Mouse (Mus musculus) adrenal gland, adult (tissue): Measurements from ENCODE around the gene Degs2.
"Not testable (repeated sequence)": the region's sequence is repeated elsewhere in the genome, so short reads cannot be mapped to it uniquely, and the experiment has no call there.

Experiments used
- DNase-seq, 2 experiments: peaks; one replicate each; pipeline ENCODE4 v3.0.0; 2022 to 2023; ENCODE audit warnings: low spot score in 1 of 2; ENCODE audit not compliant: inconsistent age in 2 of 2

Degs2 gene

DNA sequence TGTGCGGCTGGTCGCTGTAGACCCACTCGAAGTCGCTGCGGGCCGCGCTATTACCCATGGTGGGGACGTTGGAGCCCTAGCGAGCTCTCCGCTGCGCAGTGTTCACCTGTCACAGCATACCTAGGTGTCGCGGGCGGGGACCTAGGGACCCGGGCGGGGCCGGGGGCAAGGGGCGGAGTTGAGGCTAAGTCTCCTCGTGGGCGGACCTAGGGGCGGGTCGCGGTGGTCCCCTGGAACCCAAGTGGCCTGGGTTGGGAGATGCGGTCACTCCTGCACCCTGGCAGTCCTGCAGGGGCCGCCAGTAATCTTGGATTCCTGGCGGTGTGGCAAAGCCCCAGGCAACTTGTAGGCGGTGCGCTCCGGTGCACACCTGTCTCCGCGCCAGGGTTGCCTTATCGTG lies at the start of gene Degs2:
Degs2 (minus strand) TSS at position 131 of the 400 bp plus-strand sequence.
- no peak for DNase-seq

DNA sequence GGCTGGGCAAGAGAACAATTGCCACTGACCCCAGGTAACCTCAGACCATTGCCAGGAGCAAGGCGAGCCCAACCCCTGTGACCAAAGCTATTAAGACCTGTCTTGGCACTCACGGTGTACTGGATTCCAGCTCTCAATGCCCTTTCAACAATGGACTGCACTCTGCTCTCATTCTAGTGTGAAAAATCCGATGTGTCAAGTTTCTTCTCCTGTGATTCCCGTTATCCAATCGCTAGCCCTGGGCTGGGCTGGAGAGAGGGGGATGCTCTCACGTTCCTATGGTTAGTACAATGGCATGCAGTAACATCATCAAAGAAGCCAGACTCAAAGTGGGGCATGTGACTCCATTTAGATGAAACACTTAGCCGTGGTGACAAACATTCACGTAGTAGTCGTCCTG lies 49.7 kb upstream of the Degs2 start:
- DNase-seq, result no peak

DNA sequence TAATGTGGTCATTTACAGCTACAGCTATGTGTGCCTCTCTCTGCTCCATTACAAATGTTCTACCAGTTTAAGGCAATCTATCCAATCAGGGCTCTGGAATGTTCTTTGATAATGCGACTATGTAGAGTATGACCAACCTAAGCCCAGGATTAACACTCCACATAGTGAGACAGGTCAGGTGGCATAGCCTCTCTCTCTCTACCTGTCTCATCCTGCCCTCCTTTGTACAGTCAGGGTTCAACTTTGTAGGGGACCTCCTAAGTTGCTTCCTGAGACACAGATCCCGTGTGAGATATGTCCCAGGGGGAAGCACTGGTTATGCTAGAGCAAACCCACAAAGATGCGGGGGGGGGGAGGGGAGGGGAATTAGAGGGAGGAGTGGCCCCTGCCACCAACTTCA lies 48.1 kb upstream of the Degs2 start:
- DNase-seq, result no peak

DNA sequence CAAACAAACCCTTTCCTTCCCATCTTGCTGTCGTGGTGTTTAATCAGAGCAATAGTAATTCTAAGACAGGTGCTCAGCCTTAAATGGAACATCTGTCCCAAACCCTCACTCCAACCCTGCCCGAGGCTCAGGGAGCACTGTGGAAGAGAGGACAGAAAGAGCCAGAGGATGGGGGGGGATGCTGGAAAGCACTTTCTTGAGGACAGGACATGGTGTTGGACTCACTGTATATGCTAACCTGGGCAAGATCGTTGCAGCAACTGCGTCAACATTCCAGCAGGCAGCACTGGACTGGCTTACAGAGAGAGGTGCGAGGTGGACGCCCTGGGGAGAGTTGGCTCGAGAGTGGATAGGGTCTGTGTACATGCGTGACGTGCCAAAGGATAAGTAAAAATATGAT lies 47.3 kb upstream of the Degs2 start:
- DNase-seq, result no peak

DNA sequence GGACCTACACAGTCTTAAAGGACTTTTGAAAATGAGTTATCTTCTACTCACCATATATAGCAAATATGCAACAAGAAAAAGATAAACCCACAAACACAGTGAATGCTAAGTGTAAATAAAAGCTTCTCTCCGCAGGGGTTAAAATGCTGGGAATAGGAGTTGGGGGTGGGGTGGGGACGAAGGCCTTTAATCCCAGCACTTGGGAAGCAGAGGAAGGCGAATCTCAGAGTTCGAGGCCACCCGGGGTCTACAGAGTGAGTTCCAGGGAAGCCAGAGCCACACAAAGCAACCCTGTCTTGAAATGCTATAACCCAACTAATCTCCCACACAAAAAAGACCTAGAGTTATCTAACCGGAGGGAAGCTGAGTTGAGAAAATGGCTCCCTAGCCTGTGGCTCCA lies 46.9 kb upstream of the Degs2 start:
- no peak for DNase-seq

DNA sequence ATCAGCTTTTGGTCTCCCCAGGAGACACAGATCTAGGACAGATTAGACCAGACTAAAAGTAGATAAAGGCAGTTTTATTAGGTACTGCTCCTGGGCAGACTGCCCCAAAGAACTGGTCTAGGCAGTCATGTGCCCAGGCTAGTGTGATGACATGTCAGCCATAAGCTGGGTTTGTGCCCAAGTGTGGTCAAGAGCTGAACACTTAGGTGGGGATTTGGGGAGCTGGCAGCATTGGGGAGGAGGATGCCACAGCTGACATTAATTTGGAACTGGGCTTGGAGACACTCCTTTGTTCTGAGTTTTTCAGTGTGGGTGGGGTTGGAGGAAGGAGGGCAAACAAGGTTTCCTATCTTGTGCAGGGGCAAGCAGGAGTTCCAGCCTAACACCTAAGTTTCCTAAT lies 43.9 kb upstream of the Degs2 start:
- no peak for DNase-seq

DNA sequence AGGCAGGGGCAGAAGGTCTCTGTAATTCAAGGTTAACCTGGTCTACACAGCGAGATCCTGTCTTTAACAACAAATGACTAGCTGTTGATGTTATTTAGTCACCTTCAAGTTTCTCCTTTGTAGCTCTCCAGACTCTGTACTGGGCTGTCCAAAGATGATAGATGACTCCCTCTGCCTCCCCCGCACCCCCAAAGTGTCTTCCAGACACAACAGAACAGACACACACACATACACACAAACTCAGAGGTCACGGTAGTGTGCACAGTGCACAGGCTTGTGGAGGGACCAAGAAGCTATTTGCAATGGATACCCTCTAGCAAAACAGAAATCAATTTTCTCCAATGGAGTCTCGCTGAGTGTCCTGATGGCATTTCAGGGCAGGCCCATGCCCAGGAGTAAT lies 40.1 kb upstream of the Degs2 start:
- DNase-seq, result no peak

DNA sequence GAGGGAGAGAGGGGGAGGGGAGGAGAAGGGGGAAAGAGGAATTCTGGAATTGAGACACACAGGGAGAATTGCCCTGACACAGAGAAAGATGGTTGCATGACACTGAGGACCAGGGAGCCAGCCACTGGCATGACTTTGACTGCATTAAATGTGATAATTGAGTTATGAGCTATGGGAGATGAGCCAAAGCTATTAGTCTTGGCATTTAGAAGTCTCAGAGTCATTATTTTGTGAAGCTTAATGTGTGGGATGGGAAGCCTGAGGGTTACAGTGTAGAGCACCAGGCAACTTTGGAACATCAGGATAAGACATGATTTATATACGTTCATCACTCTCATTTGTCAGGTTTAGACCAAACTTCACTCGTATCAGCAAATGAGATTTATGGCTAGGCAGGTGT lies 39.4 kb upstream of the Degs2 start:
- DNase-seq, result no peak

DNA sequence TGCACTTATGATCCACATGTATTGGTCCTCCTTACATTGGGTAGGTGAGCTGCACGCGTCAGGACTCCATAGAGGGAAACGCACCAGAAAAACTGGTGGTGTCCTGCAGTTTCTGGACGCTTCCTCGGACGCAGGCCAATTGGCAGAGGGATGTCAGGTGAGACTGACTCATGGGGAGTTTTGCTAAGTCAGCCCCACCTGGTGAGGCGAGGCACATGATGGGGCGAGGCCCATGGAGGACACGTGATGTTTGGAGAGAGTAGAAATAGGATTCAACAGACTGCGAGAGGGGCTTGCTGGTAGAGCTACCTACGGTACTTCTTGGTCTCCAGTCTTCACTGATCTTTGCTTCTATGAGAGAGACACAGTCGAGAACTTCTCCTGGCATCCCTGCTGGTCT lies 36.6 kb upstream of the Degs2 start:
- DNase-seq, result no peak

DNA sequence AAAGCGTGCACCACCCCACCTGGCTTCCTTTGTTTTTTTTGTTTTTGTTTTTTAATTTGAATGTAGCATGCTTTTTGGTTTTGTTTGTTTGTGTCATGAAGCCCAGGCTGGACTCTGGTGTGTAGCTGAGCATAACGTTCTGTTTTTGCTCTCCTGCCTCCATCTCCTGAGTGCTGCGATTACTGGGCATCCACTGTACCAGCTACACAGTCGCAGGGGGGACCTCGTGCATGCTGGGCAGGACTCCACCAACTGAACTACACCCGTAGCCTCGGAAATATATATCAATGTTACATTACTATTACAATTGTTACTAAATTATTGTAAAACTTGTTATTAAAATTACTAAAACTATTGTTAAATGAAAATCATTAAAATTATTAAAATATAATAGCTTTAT lies 35.7 kb upstream of the Degs2 start:
- no peak for DNase-seq

DNA sequence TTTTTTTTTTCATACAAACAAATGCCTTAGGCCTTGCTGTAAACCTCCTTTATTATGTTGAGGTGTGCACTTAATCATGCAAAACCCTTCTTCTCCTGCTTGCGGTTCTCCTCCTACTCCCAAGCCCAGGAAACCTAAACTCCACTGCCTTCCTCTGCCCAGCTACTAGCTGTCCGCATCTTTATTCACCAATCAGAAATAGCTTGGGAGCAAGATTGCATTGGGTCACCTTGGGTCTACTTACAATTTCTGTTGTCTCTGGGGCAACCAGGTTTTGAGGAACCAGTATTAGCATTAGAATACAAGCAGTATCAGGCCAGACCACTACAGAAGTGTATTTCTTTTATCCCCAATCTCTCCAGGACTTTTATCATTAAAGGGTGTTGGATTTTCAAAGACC lies 32.3 kb upstream of the Degs2 start:
- DNase-seq, result no peak

DNA sequence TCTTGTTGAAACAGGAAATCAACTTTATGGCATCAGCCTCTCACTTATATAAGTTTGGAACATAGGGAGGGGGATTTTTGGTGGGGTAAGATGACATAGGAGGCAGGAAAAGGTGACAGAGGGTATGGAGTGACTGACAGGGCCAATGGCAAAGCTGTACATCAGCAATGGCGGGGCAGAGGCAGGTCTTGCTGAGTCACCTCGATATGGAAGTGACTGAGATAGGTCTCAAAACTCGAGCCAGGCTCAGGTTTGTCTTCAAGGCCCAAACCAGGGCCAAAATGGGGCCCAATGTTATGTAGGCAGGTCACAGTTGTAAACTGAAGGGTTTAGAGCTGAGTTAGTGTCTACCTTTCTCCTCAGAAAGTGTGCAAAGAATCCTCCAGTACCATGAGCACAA lies 21.7 kb upstream of the Degs2 start:
- no peak for DNase-seq

DNA sequence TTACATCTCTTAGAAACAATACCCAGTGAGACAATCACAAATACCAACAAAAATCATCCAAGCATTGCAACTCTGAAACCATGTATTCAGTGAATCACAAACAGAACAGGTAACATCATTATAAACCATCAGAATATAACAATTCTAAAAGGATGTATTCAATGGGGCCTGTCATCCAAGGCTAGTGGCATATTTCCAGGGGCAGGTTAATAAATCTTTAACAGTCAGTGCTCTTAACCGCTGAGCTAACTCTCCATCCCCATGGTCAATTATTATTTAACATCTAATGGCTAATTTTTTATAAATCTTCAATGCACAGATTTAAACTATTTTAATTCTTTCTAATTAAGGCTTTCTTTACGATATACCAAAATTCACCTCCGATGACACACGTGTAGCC lies 20.3 kb upstream of the Degs2 start:
- DNase-seq, result no peak

DNA sequence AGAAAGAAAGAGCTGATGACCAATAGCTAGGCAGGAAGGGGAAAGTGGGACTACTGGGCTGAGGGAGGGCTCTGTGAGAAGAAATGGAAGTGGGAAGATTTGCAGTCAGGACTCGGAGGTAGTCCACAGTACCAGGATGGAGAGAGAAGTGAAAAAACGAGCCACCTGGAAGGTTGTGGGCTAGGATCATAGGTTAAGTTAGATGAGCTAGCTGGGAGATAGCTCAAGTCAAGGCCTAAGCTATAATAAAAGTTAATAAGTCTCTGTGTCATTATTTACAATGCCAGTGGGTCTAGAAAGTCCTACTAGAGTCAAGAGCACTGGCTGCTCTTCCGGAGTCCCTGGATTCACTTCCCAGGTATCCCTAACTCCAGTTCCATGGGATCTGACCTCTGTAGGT lies 16.4 kb upstream of the Degs2 start:
- no peak for DNase-seq

DNA sequence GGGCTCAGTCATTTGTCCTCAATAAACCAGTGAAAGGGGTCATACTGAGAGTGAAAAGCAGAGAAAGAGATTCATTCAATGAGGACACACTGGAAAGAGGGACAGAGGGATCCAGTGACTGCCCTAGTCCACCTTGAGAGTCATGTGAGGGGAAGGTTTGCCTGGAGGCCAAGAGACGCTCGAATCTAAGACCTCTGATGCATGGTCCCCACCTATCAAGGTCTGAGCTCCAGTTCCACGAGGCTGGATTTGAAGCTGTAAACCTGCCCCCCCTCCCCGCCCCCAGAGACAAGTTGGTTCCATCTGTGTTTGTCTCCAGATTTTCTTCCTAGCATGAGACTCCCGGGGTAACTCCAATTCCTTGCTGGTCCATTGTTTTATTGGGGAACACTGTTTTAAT lies 13.7 kb upstream of the Degs2 start:
- no peak for DNase-seq

DNA sequence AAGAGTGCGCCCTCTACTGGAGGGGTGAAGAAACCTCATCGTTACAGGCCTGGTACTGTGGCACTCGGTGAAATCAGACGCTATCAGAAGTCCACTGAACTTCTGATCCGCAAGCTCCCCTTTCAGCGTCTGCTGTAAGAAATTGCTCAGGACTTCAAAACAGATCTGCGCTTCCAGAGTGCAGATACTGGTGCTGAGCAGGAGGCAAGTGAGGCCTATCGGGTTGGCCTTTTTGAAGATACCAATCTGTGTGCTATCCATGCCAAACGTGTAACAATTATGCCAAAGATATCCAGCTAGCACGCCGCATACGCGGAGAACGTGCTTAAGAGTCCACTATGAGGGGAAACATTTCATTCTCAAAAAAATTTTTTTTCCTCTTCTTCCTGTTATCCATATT lies 11.9 kb upstream of the Degs2 start:
- DNase-seq, result not testable (repeated sequence)

DNA sequence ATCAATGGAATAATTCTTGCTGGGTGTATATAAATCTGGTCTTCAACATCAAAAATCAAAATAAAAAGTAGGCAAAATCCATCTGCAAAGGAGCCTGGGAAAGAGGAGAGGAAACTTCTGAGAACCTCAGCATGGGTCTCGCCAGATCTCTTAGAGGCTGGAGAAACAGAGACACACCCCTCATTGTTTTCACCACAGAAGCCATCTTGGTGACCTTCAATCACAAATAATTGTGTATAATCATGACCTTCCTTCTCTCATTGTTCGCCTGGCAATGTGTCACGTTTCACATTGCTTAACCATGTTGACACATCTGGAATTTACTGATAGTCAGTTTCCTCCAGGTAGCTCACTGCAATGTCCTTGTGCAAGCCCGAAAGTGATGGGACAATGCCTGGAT lies 10.4 kb upstream of the Degs2 start:
- no peak for DNase-seq

DNA sequence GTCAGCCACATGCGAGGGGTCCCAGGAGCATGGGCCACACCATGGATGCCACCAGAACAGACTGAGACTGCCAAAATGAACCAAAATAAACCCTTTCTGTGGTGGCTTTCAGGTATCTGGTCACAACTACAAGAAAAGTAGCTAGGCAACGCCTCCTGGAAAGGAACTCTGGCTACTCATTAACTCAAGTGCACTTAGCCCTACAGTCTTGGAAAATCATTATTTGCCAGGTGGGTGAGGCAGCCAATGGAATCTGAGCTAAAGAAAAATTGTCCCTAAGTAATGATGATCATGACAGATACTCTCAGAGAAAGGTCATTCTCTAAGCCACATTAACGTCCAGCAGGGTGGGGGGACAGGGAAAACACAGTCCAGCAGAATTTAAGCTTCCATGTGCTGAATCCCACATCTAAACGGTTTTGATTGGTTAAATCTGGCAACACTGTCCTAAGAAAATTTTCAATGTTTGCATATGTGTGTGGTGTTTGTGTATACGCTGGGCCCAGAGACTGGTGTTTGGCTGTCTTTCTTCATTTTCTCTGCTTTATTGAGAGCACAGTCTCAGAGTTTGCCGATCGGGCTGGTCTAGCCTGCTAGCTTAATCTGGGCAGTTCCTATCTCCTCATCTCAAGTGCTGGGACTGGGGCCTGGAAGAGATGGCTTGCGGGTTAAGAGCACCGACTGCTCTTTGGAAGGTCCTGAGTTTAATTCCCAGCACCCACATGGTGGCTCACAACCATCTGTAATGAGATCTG lies 8.9 kb upstream of the Degs2 start:
- no peak for DNase-seq

DNA sequence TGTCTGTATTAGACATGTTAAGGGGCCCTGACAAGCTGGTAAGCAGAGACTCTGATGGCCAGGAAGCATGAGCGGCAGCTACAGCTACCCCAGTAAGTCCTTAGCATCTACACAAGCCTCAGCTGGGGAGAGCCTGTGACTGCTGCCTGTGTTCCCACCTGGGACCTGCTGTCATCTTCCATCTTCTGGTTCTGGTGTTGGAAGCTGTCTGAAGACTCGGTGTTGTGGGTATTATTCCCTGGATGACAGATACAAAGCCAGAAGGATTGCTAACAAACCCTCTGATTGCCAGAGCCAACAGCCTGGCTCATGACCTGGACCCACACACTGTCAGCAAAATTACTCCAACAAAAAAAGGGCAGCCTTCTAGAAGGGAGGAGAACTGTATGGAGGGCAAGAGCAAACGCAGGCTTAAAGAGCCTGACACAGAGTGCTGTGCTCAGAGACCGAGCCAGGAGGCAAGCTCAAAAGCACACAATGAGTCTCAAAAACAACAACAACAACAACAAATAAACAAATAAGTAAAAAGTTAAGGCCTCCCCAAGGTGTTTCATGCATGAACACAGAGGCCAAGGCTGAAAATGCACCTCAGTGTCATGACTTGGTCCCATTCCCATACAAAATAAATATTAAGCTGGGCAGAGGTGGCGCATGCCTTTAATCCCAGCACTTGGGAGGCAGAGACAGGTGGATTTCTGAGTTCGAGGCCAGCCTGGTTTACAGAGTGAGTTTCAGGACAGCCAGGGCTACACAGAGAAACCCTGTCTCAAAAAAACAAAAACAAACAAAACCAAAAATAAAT lies 8.1 kb upstream of the Degs2 start:
- no peak for DNase-seq

DNA sequence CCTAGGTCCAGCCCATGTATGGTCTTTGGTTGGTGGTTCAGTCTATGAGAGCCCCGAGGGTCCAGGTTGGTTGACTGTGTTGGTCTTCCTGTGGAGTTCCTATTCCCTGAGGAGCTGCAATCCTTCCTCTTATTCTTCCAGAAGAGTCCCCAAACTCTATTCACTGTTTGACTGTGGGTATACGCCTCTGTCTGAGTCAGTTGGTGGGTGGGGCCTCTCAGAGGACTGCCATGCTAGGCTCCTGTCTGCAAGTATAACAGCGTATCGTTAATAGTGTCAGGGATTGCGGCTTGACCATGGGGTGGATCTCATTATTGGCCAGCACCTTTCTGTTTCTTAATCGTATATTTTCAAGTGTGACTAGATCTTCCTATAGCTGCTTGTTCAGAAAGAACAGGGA lies 7.3 kb upstream of the Degs2 start:
- DNase-seq, result no peak

DNA sequence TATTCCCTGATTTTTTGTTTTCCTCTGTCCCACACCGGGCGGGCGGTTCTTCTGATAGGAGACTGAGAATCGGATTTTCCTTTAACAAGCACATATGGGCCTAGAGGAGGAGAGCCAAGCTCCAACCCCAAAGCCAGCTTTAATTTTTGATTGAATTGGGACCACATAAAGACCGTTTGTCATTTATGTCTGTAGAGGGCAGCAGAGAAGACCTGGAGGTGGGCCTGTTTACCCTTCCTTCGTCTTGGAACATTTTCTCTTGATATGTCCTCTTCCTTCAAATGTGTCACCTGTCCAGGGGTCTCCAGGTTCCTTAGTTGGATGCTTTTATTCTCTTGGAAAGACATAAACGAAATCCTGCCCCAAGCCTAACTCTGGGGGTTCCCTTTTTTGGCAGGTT lies 4.0 kb upstream of the Degs2 start:
- no peak for DNase-seq

DNA sequence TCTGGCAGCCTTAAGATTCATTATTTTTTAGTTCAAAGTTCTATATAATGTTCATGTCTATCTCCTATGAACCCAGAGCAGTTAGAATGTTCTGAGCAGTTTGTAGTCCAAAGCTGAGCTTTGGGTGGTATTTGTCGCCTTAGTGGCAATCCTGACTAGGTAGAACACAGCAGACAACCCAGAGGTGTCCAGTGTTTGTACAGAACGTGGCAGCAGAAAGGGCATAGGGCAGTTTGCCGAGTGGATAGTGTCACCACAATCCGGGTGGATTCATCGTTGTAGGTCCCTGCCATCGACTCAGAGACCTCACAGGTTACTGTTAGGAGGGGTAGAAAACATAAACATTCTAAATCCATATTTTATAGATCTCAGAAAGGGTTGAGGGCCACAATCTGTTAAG lies 3.4 kb upstream of the Degs2 start:
- DNase-seq, result no peak

DNA sequence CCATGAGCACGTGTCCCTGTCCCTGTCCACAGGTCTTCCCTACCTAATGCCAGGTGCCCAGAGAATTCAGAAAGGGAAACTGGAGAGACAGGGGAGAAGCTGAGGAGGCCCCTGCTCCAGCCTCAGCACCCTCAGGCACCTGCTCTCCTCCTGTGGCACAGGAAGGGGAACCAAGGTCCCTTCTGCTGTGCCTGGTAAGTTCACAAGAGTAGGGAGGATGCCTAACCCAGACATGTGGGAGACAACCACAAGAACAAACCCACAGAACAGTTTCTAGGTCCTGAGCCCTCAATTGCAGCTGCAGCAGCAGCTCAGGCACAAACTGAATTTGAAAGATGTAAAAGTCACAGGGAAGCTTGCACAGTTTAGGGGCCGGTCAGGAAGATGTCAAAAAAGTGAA lies 894 bp downstream of the Degs2 start:
- DNase-seq, result no peak
